In the genomic region with DNA sequence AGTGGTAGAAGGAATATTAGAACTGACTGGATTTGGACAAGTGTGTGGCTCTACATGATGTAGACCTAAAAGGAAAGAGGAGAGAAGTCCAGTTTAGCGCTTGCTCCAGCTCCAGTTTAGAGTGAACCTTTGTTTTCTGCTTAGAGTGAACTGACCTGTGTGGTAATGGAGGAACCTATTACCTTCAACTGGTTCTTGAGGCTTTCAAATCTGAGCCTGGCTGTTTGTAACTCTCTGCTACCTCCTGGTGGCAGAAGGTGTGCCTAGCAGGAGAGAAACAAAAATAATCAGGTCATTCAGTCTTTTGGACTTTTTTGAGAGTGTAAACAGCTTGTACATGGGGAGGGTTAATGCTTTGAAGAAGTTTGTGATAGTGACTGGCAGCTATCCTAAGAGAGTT, we compare ENCODE assay signal across 9 mouse cellular contexts. TPM values are rescaled to one million over a fixed set of nuclear protein-coding genes. Genes with fewer than 3 reads are reported as not detected.
A peak's percentile ranks its signal among the peaks of the same experiment; 100 is the strongest.
DNase-seq lines count a peak whose midpoint lies in the region; ATAC-seq and TF ChIP-seq lines count a peak whose summit lies in the region.
"Had no signal": no experiment of that assay in that cellular context is flagged by ENCODE, and none has a peak within 500 bp of the region (broad histone marks: within the 10 kb centered on the region; RNA-seq: fewer than 3 reads in every experiment).

No protein-coding gene starts in this region.

- dilution Hi-C loops in CH12.LX (cut with MboI; ENCODE audit: extremely low pct_ligation_motif_present, extremely low pct_unique_long_range_greater_than_20kb, low sequenced_read_pairs), result no loop called here

- no peak overlapping the region for H3K4me3 ChIP-seq in intestine, postnatal 0 days (ENCODE audit: low read depth, low read length)
- H3K4me3 ChIP-seq in intestine, embryonic 15.5 days (replicated peaks), result no peak overlapping the region
- H3K4me3 ChIP-seq in CH12.LX (replicated peaks in 1 of 3; ENCODE audit: low read depth in 2 of 3, low read length in 2 of 3, poor library complexity in 1 of 3), result no peak overlapping the region
- no peak overlapping the region for H3K4me3 ChIP-seq in kidney, postnatal 0 days (replicated peaks; ENCODE audit: low read depth, low read length)
- H3K4me3 ChIP-seq in midbrain, embryonic 12.5 days, result no peak overlapping the region
- no peak overlapping the region for H3K4me3 ChIP-seq in thymus, adult 2 months (ENCODE audit: control insufficient read depth, insufficient read depth, low read length)
- H3K4me3 ChIP-seq: embryonic facial prominence, embryonic 12.5 days had no signal

- no peaks in the 10 kb centered on the region for H3K4me1 ChIP-seq in intestine, postnatal 0 days (replicated peaks; ENCODE audit: control insufficient read depth, insufficient read depth, low read length)
- no peaks in the 10 kb centered on the region for H3K4me1 ChIP-seq in intestine, embryonic 15.5 days (replicated peaks)
- H3K4me1 ChIP-seq in CH12.LX (ENCODE audit: control insufficient read depth in 1 of 2, insufficient read depth in 2 of 2), result no peaks in the 10 kb centered on the region
- H3K4me1 ChIP-seq in kidney, postnatal 0 days (replicated peaks; ENCODE audit: insufficient read depth, low read length), result no peaks in the 10 kb centered on the region
- no peaks in the 10 kb centered on the region for H3K4me1 ChIP-seq in midbrain, embryonic 12.5 days
- H3K4me1 ChIP-seq in thymus, adult 2 months (replicated peaks; ENCODE audit: control insufficient read depth, insufficient read depth, low read length), result no peaks in the 10 kb centered on the region
- H3K4me1 ChIP-seq: embryonic facial prominence, embryonic 12.5 days had no signal

- DNase-seq in CH12.LX (ENCODE audit: extremely low read depth), result peak; percentile 74
- DNase-seq in brain, adult 2 months (ENCODE audit: low read depth, low spot score), result peak; percentile 86
- peak; percentile 24 for DNase-seq in fibroblast of lung, adult 2 months (ENCODE audit: low read depth)
- DNase-seq in kidney, postnatal 0 days (ENCODE audit: low spot score), result peak; percentile 68
- peak; percentile 56 for DNase-seq in thymus, adult 2 months

- no peak for ATAC-seq in intestine, postnatal 0 days
- ATAC-seq in intestine, embryonic 15.5 days, result no peak
- ATAC-seq in kidney, postnatal 0 days (replicated peaks; ENCODE audit: low FRiP score, low read depth), result no peak
- ATAC-seq in midbrain, embryonic 12.5 days (ENCODE audit: low FRiP score, low read depth), result peak; percentile 57

- H3K9me3 ChIP-seq in intestine, postnatal 0 days (ENCODE audit: control insufficient read depth), result no peaks in the 10 kb centered on the region
- no peaks in the 10 kb centered on the region for H3K9me3 ChIP-seq in intestine, embryonic 15.5 days
- H3K9me3 ChIP-seq in CH12.LX (replicated peaks; ENCODE audit: low read length), result no peaks in the 10 kb centered on the region
- H3K9me3 ChIP-seq in kidney, postnatal 0 days (replicated peaks; ENCODE audit: low read length), result no peaks in the 10 kb centered on the region
- no peaks in the 10 kb centered on the region for H3K9me3 ChIP-seq in midbrain, embryonic 12.5 days
- H3K9me3 ChIP-seq: embryonic facial prominence, embryonic 12.5 days had no signal

- no peak for TF ChIP-seq POLR2A in CH12.LX (IDR thresholded peaks at IDR 0.05; ENCODE audit: low read depth, low read length)
- TF ChIP-seq POLR2A in thymus, adult 2 months (IDR thresholded peaks at IDR 0.05; ENCODE audit: control insufficient read depth, extremely low read depth, insufficient read depth, low read length, poor library complexity), result no peak

- TF ChIP-seq CTCF in intestine, postnatal 0 days (IDR thresholded peaks at IDR 0.05; ENCODE audit: low read depth), result peak; percentile 92
- TF ChIP-seq CTCF in CH12.LX (conservative IDR thresholded peaks at IDR 0.05 in 1 of 2, IDR thresholded peaks at IDR 0.05 in 1 of 2; ENCODE audit: low read depth in 2 of 2, low read length in 2 of 2), result peak; percentile 87 to 98
- peak; percentile 95 for TF ChIP-seq CTCF in kidney, postnatal 0 days (IDR thresholded peaks at IDR 0.05; ENCODE audit: low read depth)
- TF ChIP-seq CTCF in thymus, adult 2 months (IDR thresholded peaks at IDR 0.05; ENCODE audit: borderline replicate concordance, control insufficient read depth, extremely low read depth, insufficient read depth, low read length, poor library complexity), result no peak

- H3K4me2 ChIP-seq in intestine, postnatal 0 days (replicated peaks; ENCODE audit: low read depth), result no peak overlapping the region
- H3K4me2 ChIP-seq in intestine, embryonic 15.5 days (replicated peaks), result no peak overlapping the region
- H3K4me2 ChIP-seq in CH12.LX (ENCODE audit: insufficient read depth, low read depth, poor library complexity, severe bottlenecking), result no peak overlapping the region
- no peak overlapping the region for H3K4me2 ChIP-seq in kidney, postnatal 0 days (ENCODE audit: low read length)
- H3K4me2 ChIP-seq in midbrain, embryonic 12.5 days (replicated peaks), result no peak overlapping the region
- H3K4me2 ChIP-seq: embryonic facial prominence, embryonic 12.5 days had no signal

- no peaks in the 10 kb centered on the region for H3K36me3 ChIP-seq in intestine, postnatal 0 days (ENCODE audit: control insufficient read depth, insufficient read depth)
- no peaks in the 10 kb centered on the region for H3K36me3 ChIP-seq in intestine, embryonic 15.5 days
- peaks cover 8 to 32% of the 10 kb centered on the region in 2 experiments for H3K36me3 ChIP-seq in CH12.LX (replicated peaks in 1 of 2; ENCODE audit: control insufficient read depth in 1 of 2, insufficient read depth in 1 of 2, low read length in 1 of 2)
- H3K36me3 ChIP-seq in kidney, postnatal 0 days (ENCODE audit: insufficient read depth, low read length), result no peaks in the 10 kb centered on the region
- peaks cover 45% of the 10 kb centered on the region for H3K36me3 ChIP-seq in midbrain, embryonic 12.5 days
- peaks cover 27% of the 10 kb centered on the region for H3K36me3 ChIP-seq in thymus, adult 2 months (ENCODE audit: control insufficient read depth, insufficient read depth, low read length)
- H3K36me3 ChIP-seq: embryonic facial prominence, embryonic 12.5 days had no signal

- H3K27ac ChIP-seq in intestine, postnatal 0 days (ENCODE audit: low read depth, low read length), result no peak overlapping the region
- no peak overlapping the region for H3K27ac ChIP-seq in intestine, embryonic 15.5 days
- H3K27ac ChIP-seq in CH12.LX (ENCODE audit: insufficient read depth, low read depth), result no peak overlapping the region
- H3K27ac ChIP-seq in kidney, postnatal 0 days, result no peak overlapping the region
- no peak overlapping the region for H3K27ac ChIP-seq in midbrain, embryonic 12.5 days (replicated peaks)
- H3K27ac ChIP-seq in thymus, adult 2 months (ENCODE audit: control insufficient read depth, insufficient read depth, low read length), result no peak overlapping the region
- H3K27ac ChIP-seq: embryonic facial prominence, embryonic 12.5 days had no signal

- peak; percentile 99 for TF ChIP-seq RAD21 in CH12.LX (IDR thresholded peaks at IDR 0.05; ENCODE audit: low read depth, low read length)

- in situ Hi-C loops in CH12.LX (cut with MboI; ENCODE audit: low pct_ligation_motif_present, low pct_unique_long_range_greater_than_20kb, low sequenced_read_pairs), result loop anchor here (25.0 kb wide), 2 partner anchors 332 to 632 kb away; a partner anchor contains a TSS

- H3K27me3 ChIP-seq in intestine, postnatal 0 days (replicated peaks; ENCODE audit: control insufficient read depth, insufficient read depth, low read length), result no peaks in the 10 kb centered on the region
- H3K27me3 ChIP-seq in intestine, embryonic 15.5 days (replicated peaks), result no peaks in the 10 kb centered on the region
- no peaks in the 10 kb centered on the region for H3K27me3 ChIP-seq in CH12.LX (replicated peaks)
- no peaks in the 10 kb centered on the region for H3K27me3 ChIP-seq in kidney, postnatal 0 days (ENCODE audit: insufficient read depth, low read length)
- H3K27me3 ChIP-seq in midbrain, embryonic 12.5 days, result no peaks in the 10 kb centered on the region
- no peaks in the 10 kb centered on the region for H3K27me3 ChIP-seq in thymus, adult 2 months (ENCODE audit: control insufficient read depth, insufficient read depth, low read length)
- H3K27me3 ChIP-seq: embryonic facial prominence, embryonic 12.5 days had no signal

- no peaks in the 10 kb centered on the region for H3K79me2 ChIP-seq in CH12.LX (replicated peaks; ENCODE audit: control insufficient read depth, extremely low read depth, insufficient read depth, poor library complexity, severe bottlenecking)

- TF ChIP-seq EP300 in CH12.LX (IDR thresholded peaks at IDR 0.05; ENCODE audit: low read length), result no peak

- H3K9ac ChIP-seq in intestine, postnatal 0 days (ENCODE audit: low read depth, low read length), result no peak overlapping the region
- no peak overlapping the region for H3K9ac ChIP-seq in intestine, embryonic 15.5 days
- H3K9ac ChIP-seq in CH12.LX (ENCODE audit: insufficient read depth, low read depth), result no peak overlapping the region
- H3K9ac ChIP-seq in kidney, postnatal 0 days (ENCODE audit: low read depth, low read length), result no peak overlapping the region
- H3K9ac ChIP-seq in midbrain, embryonic 12.5 days (replicated peaks), result no peak overlapping the region
- H3K9ac ChIP-seq: embryonic facial prominence, embryonic 12.5 days had no signal

- 29% methylated on average over 1 of the region's 1 CpGs for WGBS in intestine, postnatal 0 days
- 36% methylated on average over 1 of the region's 1 CpGs for WGBS in intestine, embryonic 15.5 days
- WGBS in kidney, postnatal 0 days, result 45% methylated on average over 1 of the region's 1 CpGs
- 42% methylated on average over 1 of the region's 1 CpGs for WGBS in midbrain, embryonic 12.5 days
- WGBS in thymus, adult 2 months, result 74% methylated on average over 1 of the region's 1 CpGs

TF ChIP-seq in CH12.LX, 34 proteins besides CTCF, POLR2A, EP300 and RAD21 (continues in another document):
- no peak for TF ChIP-seq JUN (IDR thresholded peaks at IDR 0.05; ENCODE audit: insufficient read depth, low read depth, low read length)
- no peak for TF ChIP-seq E2F4 (IDR thresholded peaks at IDR 0.05; ENCODE audit: insufficient replicate concordance, low read depth, low read length)
- TF ChIP-seq ZC3H11A (IDR thresholded peaks at IDR 0.05; ENCODE audit: low read depth, low read length), result peak; percentile 98
- TF ChIP-seq MAX (IDR thresholded peaks at IDR 0.05; ENCODE audit: low read length), result no peak
- no peak for TF ChIP-seq POLR2AphosphoS2 (IDR thresholded peaks at IDR 0.05; ENCODE audit: low read depth, low read length)
- no peak for TF ChIP-seq TBP (conservative IDR thresholded peaks at IDR 0.05; ENCODE audit: low read depth, low read length)

RNA-seq across cellular contexts. Expression of a gene that starts 44.3 kb away (rescaled TPM):
- 1.3 and 1.8 TPM in 2 replicates for polyA plus RNA-seq in intestine, postnatal 0 days (2015; fragmentation: Nextera tagmentation; extraction: Ambion mirVana)
- 2.5 and 3.3 TPM in 2 replicates for polyA plus RNA-seq in intestine, embryonic 15.5 days (2015; fragmentation: Nextera tagmentation; extraction: Ambion mirVana)
- total RNA-seq in CH12.LX (2012; rRNA removed), result 13.1 and 15.0 TPM in 2 replicates
- 14.8 and 15.9 TPM in 2 replicates for total RNA-seq in CH12.LX (2014; rRNA removed)
- polyA plus RNA-seq in CH12.LX (2012; ENCODE audit: insufficient read length, low read depth), result 8.2 and 13.6 TPM in 2 replicates
- polyA plus RNA-seq in kidney, postnatal 0 days (2015; fragmentation: Nextera tagmentation; extraction: Ambion mirVana), result 2.9 and 3.4 TPM in 2 replicates
- polyA plus RNA-seq in midbrain, embryonic 12.5 days (2016; fragmentation: Nextera tagmentation; extraction: Ambion mirVana), result 22.9 and 28.2 TPM in 2 replicates
- polyA plus RNA-seq in thymus, adult 2 months (2012; rRNA removed), result 52.7 and 53.0 TPM in 2 replicates

Comparison
In these comparisons a context has a peak if more than half of its experiments do, and no peak if none do; other contexts are left out.
1. DNase-seq: peak in every context shown above with its lines; median percentile 86 in brain, adult 2 months; 74 in CH12.LX; 68 in kidney, postnatal 0 days; 56 in thymus, adult 2 months; 24 in fibroblast of lung, adult 2 months.